Mouse (Mus musculus): ENCODE data around the gene Hoxb4. TPM values are rescaled to one million over a fixed set of nuclear protein-coding genes. Genes with fewer than 3 reads are reported as not detected.

Hoxb4 gene
- polyA plus RNA-seq, 1 experiment = not detected

DNA sequence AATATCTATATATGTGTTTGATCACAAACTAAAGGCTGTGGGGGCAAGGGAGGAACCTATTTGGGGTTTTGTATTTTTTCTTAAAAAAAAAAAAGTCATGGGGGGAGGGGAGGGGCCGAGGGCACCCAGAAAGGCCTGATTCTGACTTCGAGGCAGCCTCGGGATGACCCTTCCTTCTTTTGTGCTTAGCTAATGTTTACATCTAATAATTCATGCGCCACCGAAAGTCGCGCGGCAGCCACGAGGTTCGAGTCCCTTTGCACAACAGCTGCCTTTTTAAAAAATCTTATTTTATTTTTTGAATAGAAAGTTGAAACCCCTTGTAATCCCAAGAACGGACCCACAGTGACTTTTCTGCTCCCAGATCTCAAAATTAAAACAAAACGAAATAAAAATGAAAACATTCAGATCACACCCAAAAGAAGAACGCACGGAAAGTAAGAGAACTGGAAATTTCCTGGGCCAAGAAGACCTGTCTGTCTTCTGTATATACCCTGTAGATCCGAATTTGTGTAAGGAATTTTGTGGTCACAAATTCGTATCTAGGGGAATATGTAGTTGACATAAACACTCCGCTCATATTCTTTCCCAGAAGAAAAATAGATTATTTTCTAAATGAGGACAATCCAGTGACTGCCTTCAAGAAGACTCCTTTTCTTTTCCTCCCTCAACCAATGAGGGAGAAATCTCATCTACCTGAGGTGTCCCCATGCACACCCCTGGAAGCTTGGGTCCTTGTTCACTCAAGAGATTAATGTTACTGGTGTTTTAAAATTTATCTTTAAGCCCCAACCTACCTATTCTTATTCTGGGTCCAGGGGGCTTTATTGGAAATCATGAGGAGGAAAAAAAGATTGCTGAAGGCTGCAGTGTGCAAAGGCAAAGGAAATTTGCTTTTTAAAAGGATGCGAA is 1.1 kb upstream of the Hoxb4 start:
- 7% methylated on average over 18 of the region's 18 CpGs for WGBS
- no peak for TF ChIP-seq CTCF (IDR thresholded peaks at IDR 0.05; ENCODE audit: insufficient read depth, low read depth, low read length)
- no peak for TF ChIP-seq POLR2A (IDR thresholded peaks at IDR 0.05; ENCODE audit: insufficient read depth, low read depth, low read length)
- Histone ChIP-seq H3K27ac (ENCODE audit: insufficient read depth, low read depth, low read length) (no peak overlapping the region), H3K4me1 (ENCODE audit: control insufficient read depth, insufficient read depth, low read length) (no peaks in the 10 kb centered on the region), H3K4me3 (ENCODE audit: insufficient read depth, low read depth, low read length) (no peak overlapping the region)

DNA sequence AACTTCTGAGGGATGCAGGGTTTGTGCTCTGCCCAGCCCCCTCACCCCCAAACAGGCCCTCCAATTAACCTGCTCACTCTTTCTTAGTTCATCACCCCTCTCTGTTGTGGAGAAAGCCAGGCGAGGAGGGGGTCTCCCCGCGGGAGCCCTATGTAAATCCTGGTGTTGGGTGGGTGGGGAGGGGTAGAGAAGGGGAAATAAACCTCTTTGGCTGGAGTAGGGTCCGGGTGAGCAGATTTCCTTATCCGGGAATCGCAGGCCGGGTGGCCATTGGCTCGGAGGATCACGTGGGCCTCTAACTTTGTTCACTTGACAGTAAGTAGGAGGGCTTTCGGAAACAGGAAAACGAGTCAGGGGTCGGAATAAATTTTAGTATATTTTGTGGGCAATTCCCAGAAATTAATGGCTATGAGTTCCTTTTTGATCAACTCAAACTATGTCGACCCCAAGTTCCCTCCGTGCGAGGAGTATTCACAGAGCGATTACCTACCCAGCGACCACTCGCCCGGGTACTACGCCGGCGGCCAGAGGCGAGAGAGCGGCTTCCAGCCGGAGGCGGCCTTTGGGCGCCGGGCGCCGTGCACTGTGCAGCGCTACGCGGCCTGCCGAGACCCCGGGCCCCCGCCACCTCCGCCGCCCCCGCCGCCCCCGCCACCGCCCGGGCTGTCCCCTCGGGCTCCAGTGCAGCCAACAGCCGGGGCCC is 452 bp downstream of the Hoxb4 start:
- no peak overlapping the region for H3K27ac ChIP-seq (ENCODE audit: insufficient read depth, low read depth, low read length)
- H3K4me1 ChIP-seq (ENCODE audit: control insufficient read depth, insufficient read depth, low read length) = no peaks in the 10 kb centered on the region
- H3K4me3 ChIP-seq (ENCODE audit: insufficient read depth, low read depth, low read length) = no peak overlapping the region
- TF ChIP-seq CTCF (IDR thresholded peaks at IDR 0.05; ENCODE audit: insufficient read depth, low read depth, low read length) (no peak), POLR2A (IDR thresholded peaks at IDR 0.05; ENCODE audit: insufficient read depth, low read depth, low read length) (no peak)
- WGBS = 1% methylated on average over 43 of the region's 45 CpGs

DNA sequence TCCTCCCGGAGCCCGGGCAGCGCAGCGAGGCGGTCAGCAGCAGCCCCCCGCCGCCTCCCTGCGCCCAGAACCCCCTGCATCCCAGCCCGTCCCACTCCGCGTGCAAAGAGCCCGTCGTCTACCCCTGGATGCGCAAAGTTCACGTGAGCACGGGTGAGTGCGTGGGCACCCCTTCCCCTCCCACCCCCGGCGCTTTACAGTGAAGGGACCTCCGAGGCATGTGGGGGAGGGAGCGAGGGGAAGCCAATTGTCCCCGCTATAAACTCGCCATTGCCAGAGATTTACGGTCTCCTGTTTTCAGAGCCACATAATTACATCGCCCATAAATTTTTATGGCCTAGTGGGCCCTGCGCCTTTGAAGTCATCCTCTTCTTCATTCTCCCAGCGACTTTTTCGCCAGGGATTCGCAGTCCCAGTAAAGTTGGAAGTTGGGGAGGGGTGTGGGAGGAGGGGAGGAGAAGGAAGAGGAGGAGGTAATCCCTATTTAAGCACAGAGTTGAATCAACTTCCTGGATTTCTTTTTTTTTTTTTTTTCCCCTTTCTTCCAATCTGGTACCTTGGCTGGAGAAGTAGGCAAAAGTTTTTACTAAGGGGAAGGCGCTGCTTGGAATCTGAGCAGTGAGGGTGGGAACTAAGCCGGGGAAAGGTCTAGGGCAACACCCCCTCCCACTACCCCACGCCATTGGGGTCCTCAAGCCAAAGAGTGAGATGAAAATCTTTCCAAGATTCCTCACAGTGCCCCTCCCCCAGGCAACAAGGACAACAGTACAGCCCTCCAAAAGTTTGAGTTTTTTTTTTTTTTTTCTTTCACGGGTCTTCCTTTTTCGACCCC is 1.2 kb downstream of the Hoxb4 start:
- Histone ChIP-seq H3K27ac (ENCODE audit: insufficient read depth, low read depth, low read length) (no peak overlapping the region), H3K4me1 (ENCODE audit: control insufficient read depth, insufficient read depth, low read length) (no peaks in the 10 kb centered on the region), H3K4me3 (ENCODE audit: insufficient read depth, low read depth, low read length) (no peak overlapping the region)
- TF ChIP-seq CTCF (IDR thresholded peaks at IDR 0.05; ENCODE audit: insufficient read depth, low read depth, low read length) = no peak
- TF ChIP-seq POLR2A (IDR thresholded peaks at IDR 0.05; ENCODE audit: insufficient read depth, low read depth, low read length) = no peak
- WGBS = 2% methylated on average over 34 of the region's 34 CpGs

DNA sequence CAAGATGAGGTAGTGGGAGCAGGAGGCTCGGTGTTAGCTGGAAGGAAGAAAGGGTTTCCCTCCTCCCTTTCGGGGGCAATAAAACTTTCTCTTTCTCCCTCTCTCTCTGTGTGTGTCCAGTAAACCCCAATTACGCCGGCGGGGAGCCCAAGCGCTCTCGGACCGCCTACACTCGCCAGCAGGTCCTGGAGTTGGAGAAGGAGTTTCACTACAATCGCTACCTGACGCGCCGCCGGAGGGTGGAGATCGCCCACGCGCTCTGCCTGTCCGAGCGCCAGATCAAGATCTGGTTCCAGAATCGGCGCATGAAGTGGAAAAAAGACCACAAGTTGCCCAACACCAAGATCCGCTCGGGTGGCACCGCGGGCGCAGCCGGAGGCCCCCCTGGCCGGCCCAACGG is 1.8 kb downstream of the Hoxb4 start:
- H3K4me1 ChIP-seq (ENCODE audit: control insufficient read depth, insufficient read depth, low read length) = no peaks in the 10 kb centered on the region
- 2% methylated on average over 29 of the region's 29 CpGs for WGBS
- TF ChIP-seq CTCF (IDR thresholded peaks at IDR 0.05; ENCODE audit: insufficient read depth, low read depth, low read length) (no peak), POLR2A (IDR thresholded peaks at IDR 0.05; ENCODE audit: insufficient read depth, low read depth, low read length) (no peak)
- no peak overlapping the region for H3K27ac ChIP-seq (ENCODE audit: insufficient read depth, low read depth, low read length)
- H3K4me3 ChIP-seq (ENCODE audit: insufficient read depth, low read depth, low read length) = no peak overlapping the region

DNA sequence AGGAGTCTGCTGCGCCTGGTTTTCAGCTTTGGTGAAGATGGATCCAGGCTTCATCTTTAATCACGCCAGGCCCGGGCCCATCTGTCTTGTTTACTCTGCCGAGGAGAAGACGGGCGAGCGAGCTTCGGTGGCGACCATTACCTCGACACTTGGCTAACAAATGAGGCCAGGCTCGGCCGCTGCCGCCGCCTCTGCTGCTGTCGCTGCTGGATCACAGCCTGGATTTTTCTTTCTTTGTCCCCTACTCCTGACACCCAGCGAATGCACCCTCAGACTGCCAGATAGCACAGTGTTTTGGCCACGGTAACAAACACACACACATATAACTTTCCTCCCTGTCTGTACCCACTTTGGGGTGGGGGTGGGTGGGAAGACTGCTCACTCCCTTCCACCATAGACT is 2.6 kb downstream of the Hoxb4 start:
- H3K4me1 ChIP-seq (ENCODE audit: control insufficient read depth, insufficient read depth, low read length) = no peaks in the 10 kb centered on the region
- WGBS = 2% methylated on average over 17 of the region's 17 CpGs
- H3K4me3 ChIP-seq (ENCODE audit: insufficient read depth, low read depth, low read length) = no peak overlapping the region
- H3K27ac ChIP-seq (ENCODE audit: insufficient read depth, low read depth, low read length) = no peak overlapping the region
- TF ChIP-seq CTCF (IDR thresholded peaks at IDR 0.05; ENCODE audit: insufficient read depth, low read depth, low read length) (no peak), POLR2A (IDR thresholded peaks at IDR 0.05; ENCODE audit: insufficient read depth, low read depth, low read length) (no peak)

DNA sequence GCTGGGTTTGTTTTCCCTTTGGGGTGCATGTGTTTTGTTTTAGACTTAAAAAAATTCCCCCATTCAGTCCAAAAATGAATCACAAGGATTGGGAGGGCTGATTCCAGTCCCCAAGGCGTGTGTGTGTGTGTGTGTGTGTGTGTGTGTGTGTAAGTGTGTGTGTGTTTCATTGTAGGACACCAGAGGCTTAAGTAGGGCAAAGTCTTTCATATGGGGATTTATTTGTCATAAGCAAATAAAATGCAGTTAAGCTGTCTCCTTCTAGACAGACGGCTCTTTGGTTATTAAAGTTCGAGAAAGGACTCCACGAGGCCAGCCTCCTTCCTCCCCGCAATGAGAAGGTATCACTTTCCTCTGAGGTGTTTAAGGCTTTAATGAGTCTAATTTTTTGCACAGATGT is 3.8 kb downstream of the Hoxb4 start:
- Histone ChIP-seq H3K27ac (ENCODE audit: insufficient read depth, low read depth, low read length) (no peak overlapping the region), H3K4me1 (ENCODE audit: control insufficient read depth, insufficient read depth, low read length) (no peaks in the 10 kb centered on the region), H3K4me3 (ENCODE audit: insufficient read depth, low read depth, low read length) (no peak overlapping the region)
- no peak for TF ChIP-seq CTCF (IDR thresholded peaks at IDR 0.05; ENCODE audit: insufficient read depth, low read depth, low read length)
- TF ChIP-seq POLR2A (IDR thresholded peaks at IDR 0.05; ENCODE audit: insufficient read depth, low read depth, low read length) = no peak
- 9% methylated on average over 5 of the region's 5 CpGs for WGBS

DNA sequence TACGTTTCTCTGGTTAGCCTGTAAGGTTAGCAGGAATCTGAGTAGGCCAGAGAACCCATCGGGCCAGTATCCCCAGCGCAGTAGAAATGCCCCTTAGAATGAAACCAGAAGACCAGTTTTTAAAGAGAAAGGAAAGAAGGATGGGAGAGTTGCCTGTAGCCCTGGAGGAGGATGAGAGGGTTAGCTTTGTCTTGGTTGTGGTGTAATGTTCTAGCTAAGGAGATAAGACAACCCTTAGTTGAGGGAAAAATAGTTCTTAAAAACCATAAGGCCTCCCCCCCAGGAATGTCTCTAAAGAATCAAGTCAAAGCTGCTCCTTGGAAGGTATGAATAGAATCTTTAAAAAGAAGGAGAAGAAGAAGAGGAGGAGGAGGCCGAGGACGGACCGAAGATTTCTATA is 4.7 kb downstream of the Hoxb4 start:
- no peak overlapping the region for H3K27ac ChIP-seq (ENCODE audit: insufficient read depth, low read depth, low read length)
- no peaks in the 10 kb centered on the region for H3K4me1 ChIP-seq (ENCODE audit: control insufficient read depth, insufficient read depth, low read length)
- no peak for TF ChIP-seq POLR2A (IDR thresholded peaks at IDR 0.05; ENCODE audit: insufficient read depth, low read depth, low read length)
- WGBS = 6% methylated on average over 6 of the region's 6 CpGs
- no peak overlapping the region for H3K4me3 ChIP-seq (ENCODE audit: insufficient read depth, low read depth, low read length)

DNA sequence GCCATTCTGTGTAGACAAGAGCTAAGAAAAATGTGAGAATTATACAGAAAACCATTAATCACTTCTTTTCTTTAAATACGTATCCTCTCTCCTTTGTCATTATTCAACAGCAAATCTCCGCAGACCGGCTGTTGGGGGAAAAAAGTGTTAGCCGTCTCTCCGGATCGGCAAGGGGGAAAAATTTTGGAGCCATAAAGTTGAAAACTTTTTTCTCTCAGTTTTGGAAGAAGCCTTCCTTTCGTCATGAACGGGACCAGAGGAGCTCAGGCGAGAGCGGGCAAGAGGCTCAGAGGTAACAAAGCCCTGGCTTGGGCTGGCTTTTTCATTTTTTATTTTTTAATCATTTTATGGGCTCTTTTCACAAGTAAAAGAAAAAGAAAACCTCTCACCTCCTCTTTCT is 5.1 kb downstream of the Hoxb4 start, which contains the start of gene Hoxb3:
Gene Hoxb3 (plus strand): TSS at position 173 of the 400 bp plus-strand sequence.
- H3K27ac ChIP-seq (ENCODE audit: insufficient read depth, low read depth, low read length) = no peak within 1 kb of the TSS
- no peak within 1 kb of the TSS for H3K4me3 ChIP-seq (ENCODE audit: insufficient read depth, low read depth, low read length)
- 7% methylated on average over 10 of the region's 10 CpGs for WGBS
- no peaks in the 10 kb centered on the region for H3K4me1 ChIP-seq (ENCODE audit: control insufficient read depth, insufficient read depth, low read length)
- no peak for TF ChIP-seq CTCF (IDR thresholded peaks at IDR 0.05; ENCODE audit: insufficient read depth, low read depth, low read length)
- no peak for TF ChIP-seq POLR2A (IDR thresholded peaks at IDR 0.05; ENCODE audit: insufficient read depth, low read depth, low read length)

Data from olfactory bulb, adult 2 months (tissue).